Mouse (Mus musculus) cortical plate, adult 2 months (tissue): Measurements from ENCODE around the gene Asic4. TPM values are rescaled to one million over a fixed set of nuclear protein-coding genes. Genes with fewer than 3 reads are reported as not detected.
A peak's percentile ranks its signal among the peaks of the same experiment; 100 is the strongest.

Experiments
- H3K27ac ChIP-seq: fragments of 200-500 bp; 2 replicates; pipeline ENCODE4 v1.5.1; 2012; ENCODE audit warnings: low read length, control low read depth, inconsistent platforms; ENCODE audit not compliant: insufficient read depth
- H3K4me1 ChIP-seq: fragments of 200-500 bp; 2 replicates; pipeline ENCODE4 v1.6.1; 2011; ENCODE audit warnings: low read length; ENCODE audit not compliant: control insufficient read depth, insufficient read depth
- H3K4me3 ChIP-seq: fragments of 200-500 bp; 2 replicates; pipeline ENCODE4 v1.5.1; 2011; ENCODE audit warnings: mild to moderate bottlenecking, low read length, control low read depth; ENCODE audit not compliant: insufficient read depth
- CTCF ChIP-seq: fragments of 200-500 bp; IDR thresholded peaks from 2 replicates; pipeline ENCODE4 v1.5.1; 2011; ENCODE audit warnings: mild to moderate bottlenecking, control low read depth, low read length; ENCODE audit not compliant: insufficient read depth; ENCODE audit errors: extremely low read depth
- POLR2A ChIP-seq: fragments of 200-500 bp; IDR thresholded peaks from 2 replicates; pipeline ENCODE4 v1.6.1; 2011; ENCODE audit warnings: mild to moderate bottlenecking, low read length, control low read depth; ENCODE audit not compliant: insufficient read depth; ENCODE audit errors: extremely low read depth
- polyA plus RNA-seq: library from polyadenylated mRNA; depleted of rRNA; stranded (reverse); fragments of >200 nt; gene quantifications from 2 replicates; pipeline ENCODE4 v1.2.3, GENCODE M21; 2012

The Asic4 gene
- polyA plus RNA-seq, 1 experiment, result 8.3 TPM

- TF ChIP-seq CTCF, result no peak
- no peak overlapping the region for H3K27ac ChIP-seq
- no peak overlapping the region for H3K4me3 ChIP-seq
- H3K4me1 ChIP-seq, result peaks cover 2% of the 10 kb centered on the region; the same call in 1 of the 2 replicates
Observed at GRCm38 (mm10) chr1:75499441-75499840, 49.2 kb downstream of the Asic4 start.

- TF ChIP-seq POLR2A (no peak), CTCF (no peak)
- Histone ChIP-seq H3K4me1 (peaks cover 2% of the 10 kb centered on the region; the same call in 1 of the 2 replicates), H3K27ac (no peak overlapping the region), H3K4me3 (no peak overlapping the region)
Observed at GRCm38 (mm10) chr1:75501905-75502304, 51.7 kb downstream of the Asic4 start.

- TF ChIP-seq CTCF (no peak), POLR2A (no peak)
- peaks cover 2% of the 10 kb centered on the region; the same call in 1 of the 2 replicates for H3K4me1 ChIP-seq
- no peak overlapping the region for H3K27ac ChIP-seq
- H3K4me3 ChIP-seq, result no peak overlapping the region
Observed at GRCm38 (mm10) chr1:75502945-75503650, 52.9 kb downstream of the Asic4 start.

GRCm38 (mm10) chr1:75503651-75503980 is 53.4 kb downstream of the Asic4 start:
- peaks cover 2% of the 10 kb centered on the region; the same call in 1 of the 2 replicates for H3K4me1 ChIP-seq
- TF ChIP-seq CTCF (no peak), POLR2A (no peak)
- no peak overlapping the region for H3K4me3 ChIP-seq
- H3K27ac ChIP-seq, result no peak overlapping the region

GRCm38 (mm10) chr1:75504256-75505045 is 54.2 kb downstream of the Asic4 start:
- peak overlapping the region; percentile 77; the same call in 1 of the 2 replicates for H3K27ac ChIP-seq
- peak overlapping the region; percentile 73; the same call in 1 of the 2 replicates for H3K4me3 ChIP-seq
- no peak for TF ChIP-seq POLR2A
- no peak for TF ChIP-seq CTCF
- peaks cover 2% of the 10 kb centered on the region; the same call in 1 of the 2 replicates for H3K4me1 ChIP-seq

- TF ChIP-seq CTCF, result no peak
- TF ChIP-seq POLR2A, result peak; percentile 87
- peak overlapping the region; percentile 77 for H3K27ac ChIP-seq
- H3K4me1 ChIP-seq, result peaks cover 2% of the 10 kb centered on the region; the same call in 1 of the 2 replicates
- H3K4me3 ChIP-seq, result peak overlapping the region; percentile 73
Observed at GRCm38 (mm10) chr1:75505159-75505955, 55.1 kb downstream of the Asic4 start.

- TF ChIP-seq POLR2A, result no peak
- TF ChIP-seq CTCF, result no peak
- Histone ChIP-seq H3K4me3 (peak within 1 kb of the TSS; percentile 73), H3K27ac (peak within 1 kb of the TSS; percentile 77), H3K4me1 (peaks cover 2% of the 10 kb centered on the region; the same call in 1 of the 2 replicates)
Observed at GRCm38 (mm10) chr1:75505956-75506831, 56.0 kb downstream of the Asic4 start, which contains the start of gene Obsl1. TSS of gene Obsl1 (minus strand) at chr1:75506452.

- peak within 1 kb of the TSS; percentile 73 for H3K4me3 ChIP-seq
- H3K4me1 ChIP-seq, result peaks cover 2% of the 10 kb centered on the region; the same call in 1 of the 2 replicates
- H3K27ac ChIP-seq, result peak within 1 kb of the TSS; percentile 55; the same call in 1 of the 2 replicates
- TF ChIP-seq POLR2A (no peak), CTCF (no peak)
Observed at GRCm38 (mm10) chr1:75507006-75507405, 56.8 kb downstream of the Asic4 start, which contains the start of gene Inha. TSS of gene Inha (plus strand) at chr1:75507077.
